Mouse (Mus musculus) heart, adult 9 months (tissue): ENCODE measurements around the gene Camk2b.
"Not testable (repeated sequence)": the region's sequence is repeated elsewhere in the genome, so short reads cannot be mapped to it uniquely, and the experiment has no call there.

Experiments used
- DNase-seq, 2 experiments: peaks; one replicate each; pipeline ENCODE4 v3.0.0; 2022; ENCODE audit warnings: low spot score in 2 of 2

Gene Camk2b

GRCm38 (mm10) chr11:6015011-6015431 lies 51.1 kb downstream of the Camk2b start:
- DNase-seq = no peak

- no peak for DNase-seq
These were observed 52.8 kb downstream of the Camk2b start for GRCm38 (mm10) chr11:6013359-6013758.

- no peak for DNase-seq
These were observed 54.3 kb downstream of the Camk2b start for GRCm38 (mm10) chr11:6011879-6012278.

- not testable (repeated sequence) for DNase-seq
These were observed 55.2 kb downstream of the Camk2b start for GRCm38 (mm10) chr11:6010751-6011482.

- not testable (repeated sequence) for DNase-seq
These were observed 58.4 kb downstream of the Camk2b start for GRCm38 (mm10) chr11:6007779-6008128.

- DNase-seq = not testable (repeated sequence)
These were observed 59.0 kb downstream of the Camk2b start for GRCm38 (mm10) chr11:6007010-6007778.

GRCm38 (mm10) chr11:6006351-6007009 lies 59.7 kb downstream of the Camk2b start:
- not testable (repeated sequence) for DNase-seq

- not testable (repeated sequence) for DNase-seq
These were observed 60.7 kb downstream of the Camk2b start for GRCm38 (mm10) chr11:6005374-6006043.

- no peak for DNase-seq
These were observed 63.0 kb downstream of the Camk2b start for GRCm38 (mm10) chr11:6003046-6003639.

- DNase-seq = no peak
These were observed 64.0 kb downstream of the Camk2b start for GRCm38 (mm10) chr11:6001981-6002649.

GRCm38 (mm10) chr11:6000961-6001682 lies 65.0 kb downstream of the Camk2b start:
- DNase-seq = peak in 1 of 2 experiments; percentile 19

- peak; percentile 93 to 95 for DNase-seq
These were observed 66.1 kb downstream of the Camk2b start for GRCm38 (mm10) chr11:5999832-6000771.

GRCm38 (mm10) chr11:5998472-5998871 lies 67.7 kb downstream of the Camk2b start:
- no peak for DNase-seq

- peak; percentile 75 to 85 for DNase-seq
These were observed 70.2 kb downstream of the Camk2b start for GRCm38 (mm10) chr11:5995989-5996388.

- no peak for DNase-seq
These were observed 71.3 kb downstream of the Camk2b start for GRCm38 (mm10) chr11:5994880-5995279.

- no peak for DNase-seq
These were observed 72.0 kb downstream of the Camk2b start for GRCm38 (mm10) chr11:5994212-5994611.

- DNase-seq = no peak
These were observed 75.3 kb downstream of the Camk2b start for GRCm38 (mm10) chr11:5990910-5991309.

- DNase-seq = no peak
These were observed 76.1 kb downstream of the Camk2b start for GRCm38 (mm10) chr11:5989954-5990593.

GRCm38 (mm10) chr11:5988126-5988525 lies 78.0 kb downstream of the Camk2b start:
- no peak for DNase-seq
